Mouse (Mus musculus) cerebellum, adult 2 months (tissue): Measurements from ENCODE around the gene Dnm3. TPM values are rescaled to one million over a fixed set of nuclear protein-coding genes. Genes with fewer than 3 reads are reported as not detected.

Experiments
- DNase-seq, 2 experiments: peaks; one replicate each; pipeline ENCODE4 v3.0.0; 2021
- H3K27ac ChIP-seq: fragments of 200-500 bp; 2 replicates; pipeline ENCODE4 v1.5.1; 2012; ENCODE audit warnings: low read length, control low read depth, inconsistent platforms; ENCODE audit not compliant: insufficient read depth
- H3K27me3 ChIP-seq: fragments of 200-500 bp; 2 replicates; pipeline ENCODE4 v1.6.1; 2012; ENCODE audit warnings: inconsistent platforms, mild to moderate bottlenecking, low read length, moderate library complexity; ENCODE audit not compliant: control insufficient read depth, insufficient read depth
- H3K4me1 ChIP-seq: fragments of 200-500 bp; 2 replicates; pipeline ENCODE4 v1.6.1; 2011; ENCODE audit warnings: low read length; ENCODE audit not compliant: control insufficient read depth, insufficient read depth
- H3K4me3 ChIP-seq: fragments of 200-500 bp; replicated peaks from 2 replicates; pipeline ENCODE3; 2011; ENCODE audit warnings: mild to moderate bottlenecking, low read depth, low read length, control low read depth; ENCODE audit not compliant: insufficient read depth
- CTCF ChIP-seq: fragments of 200-500 bp; IDR thresholded peaks from 2 replicates; pipeline ENCODE4 v1.5.1; 2011; ENCODE audit warnings: low read depth, mild to moderate bottlenecking, control low read depth, low read length, moderate library complexity, borderline replicate concordance; ENCODE audit not compliant: insufficient read depth
- POLR2A ChIP-seq: fragments of 200-500 bp; IDR thresholded peaks from 2 replicates; pipeline ENCODE4 v1.6.1; 2011; ENCODE audit warnings: low read length, control low read depth, borderline replicate concordance; ENCODE audit not compliant: insufficient read depth
- WGBS: fragments of 180-500 bp; shearing (Covaris S2); methylation state at CpG from one replicate; pipeline ENCODE4 v1.1.7; 2018; 5-methylcytosine and 5-hydroxymethylcytosine counted together
- polyA plus RNA-seq: library from polyadenylated mRNA; depleted of rRNA; stranded (reverse); fragments of >200 nt; gene quantifications from 2 replicates; pipeline ENCODE4 v1.2.3, GENCODE M21; 2012

Dnm3 gene
- polyA plus RNA-seq, 1 experiment: 93.6 TPM

GRCm38 (mm10) chr1:162337170-162337569 lies 140.7 kb downstream of the Dnm3 start:
- no peak overlapping the region for H3K4me3 ChIP-seq
- TF ChIP-seq POLR2A: no peak
- 0 out of 2 replicates have a peak, but pooled peaks have one; percentile 2 for TF ChIP-seq CTCF
- no peaks in the 10 kb centered on the region for H3K27me3 ChIP-seq
- peaks cover 5% of the 10 kb centered on the region; the same call in 1 of the 2 replicates for H3K4me1 ChIP-seq
- WGBS: 95% methylated on average over 1 of the region's 1 CpGs
- H3K27ac ChIP-seq: no peak overlapping the region
- no peak for DNase-seq

- H3K27ac ChIP-seq: no peak overlapping the region
- DNase-seq: peak in 1 of 2 experiments; percentile 41
- TF ChIP-seq POLR2A (no peak), CTCF (no peak)
- H3K4me3 ChIP-seq: no peak overlapping the region
- H3K27me3 ChIP-seq: no peaks in the 10 kb centered on the region
- WGBS: 47% methylated on average over 1 of the region's 1 CpGs
- H3K4me1 ChIP-seq: peaks cover 5% of the 10 kb centered on the region; the same call in 1 of the 2 replicates
Measured at GRCm38 (mm10) chr1:162336640-162337039, 141.2 kb downstream of the Dnm3 start.

- TF ChIP-seq CTCF (no peak), POLR2A (no peak)
- no peak for DNase-seq
- no peaks in the 10 kb centered on the region for H3K27me3 ChIP-seq
- no peak overlapping the region for H3K27ac ChIP-seq
- H3K4me3 ChIP-seq: no peak overlapping the region
- WGBS: 62% methylated on average over 3 of the region's 3 CpGs
- peaks cover 5% of the 10 kb centered on the region; the same call in 1 of the 2 replicates for H3K4me1 ChIP-seq
Measured at GRCm38 (mm10) chr1:162336224-162336623, 141.6 kb downstream of the Dnm3 start.

- no peak for TF ChIP-seq CTCF
- no peak for TF ChIP-seq POLR2A
- no peak overlapping the region for H3K27ac ChIP-seq
- no peak for DNase-seq
Measured at GRCm38 (mm10) chr1:162328673-162329072, 149.2 kb downstream of the Dnm3 start.

GRCm38 (mm10) chr1:162327631-162328030 lies 150.2 kb downstream of the Dnm3 start:
- H3K4me1 ChIP-seq: no peaks in the 10 kb centered on the region; the same call in 1 of the 2 replicates
- no peak for TF ChIP-seq POLR2A
- no peak for TF ChIP-seq CTCF
- 31% methylated on average over 2 of the region's 2 CpGs for WGBS
- H3K27ac ChIP-seq: no peak overlapping the region
- H3K27me3 ChIP-seq: no peaks in the 10 kb centered on the region
- H3K4me3 ChIP-seq: no peak overlapping the region
- no peak for DNase-seq

More at GRCm38 (mm10) chr1:162328673-162329072, 149.2 kb downstream of the Dnm3 start:
- Histone ChIP-seq H3K4me3 (no peak overlapping the region), H3K27me3 (no peaks in the 10 kb centered on the region), H3K4me1 (no peaks in the 10 kb centered on the region; the same call in 1 of the 2 replicates)
- WGBS: 77% methylated on average over 4 of the region's 4 CpGs

- Histone ChIP-seq H3K27ac (no peak overlapping the region), H3K27me3 (no peaks in the 10 kb centered on the region; the same call in 1 of the 2 replicates), H3K4me1 (peaks cover 6% of the 10 kb centered on the region; the same call in 1 of the 2 replicates), H3K4me3 (no peak overlapping the region)
- no peak for DNase-seq
- TF ChIP-seq CTCF (no peak), POLR2A (no peak)
- 30% methylated on average over 4 of the region's 4 CpGs for WGBS
Measured at GRCm38 (mm10) chr1:162324412-162324811, 153.4 kb downstream of the Dnm3 start.

- WGBS: 30% methylated on average over 2 of the region's 2 CpGs
- Histone ChIP-seq H3K27ac (no peak overlapping the region), H3K27me3 (no peaks in the 10 kb centered on the region; the same call in 1 of the 2 replicates), H3K4me3 (no peak overlapping the region), H3K4me1 (peaks cover 6% of the 10 kb centered on the region; the same call in 1 of the 2 replicates)
- TF ChIP-seq CTCF: no peak
- no peak for TF ChIP-seq POLR2A
- DNase-seq: no peak
Measured at GRCm38 (mm10) chr1:162323142-162323541, 154.7 kb downstream of the Dnm3 start.
